Mouse (Mus musculus): ENCODE results near the gene Cxcl17. TPM values are rescaled to one million over a fixed set of nuclear protein-coding genes. Genes with fewer than 3 reads are reported as not detected.
"Not testable (repeated sequence)": the region's sequence is repeated elsewhere in the genome, so short reads cannot be mapped to it uniquely, and the experiment has no call there.

The Cxcl17 gene
- polyA plus RNA-seq, 1 experiment from 2014 or later = 0.52 TPM

DNA sequence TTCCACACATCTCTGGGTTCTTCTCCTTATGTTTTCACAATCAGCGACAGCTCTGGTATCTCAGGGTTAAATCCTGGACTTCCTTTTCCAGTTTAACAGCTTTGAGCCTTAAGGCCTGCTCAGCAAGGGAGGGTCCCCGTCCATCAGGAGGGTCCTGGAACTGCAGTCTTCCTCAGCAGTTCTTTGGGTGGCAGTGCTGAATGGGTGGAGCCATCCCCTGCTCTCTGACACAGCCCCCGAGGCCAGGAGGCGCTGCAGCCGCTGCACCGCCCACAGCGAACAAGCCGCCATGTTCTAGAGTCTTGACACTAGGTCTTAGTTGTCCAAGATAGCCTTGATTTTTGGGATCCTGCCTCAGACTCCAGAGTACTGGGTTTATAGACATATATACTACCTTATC lies 6.8 kb upstream of the Cxcl17 start:
- Histone ChIP-seq H3K27ac (no peak overlapping the region), H3K9ac (no peak overlapping the region), H3K4me1 (no peaks in the 10 kb centered on the region), H3K4me2 (no peak overlapping the region), H3K4me3 (replicated peaks) (no peak overlapping the region), H3K9me3 (no peaks in the 10 kb centered on the region), H3K36me3 (replicated peaks) (no peaks in the 10 kb centered on the region), H3K27me3 (peaks cover 9% of the 10 kb centered on the region)
- WGBS = 81% methylated on average over 8 of the region's 8 CpGs
- ATAC-seq (ENCODE audit: low FRiP score) = no peak

DNA sequence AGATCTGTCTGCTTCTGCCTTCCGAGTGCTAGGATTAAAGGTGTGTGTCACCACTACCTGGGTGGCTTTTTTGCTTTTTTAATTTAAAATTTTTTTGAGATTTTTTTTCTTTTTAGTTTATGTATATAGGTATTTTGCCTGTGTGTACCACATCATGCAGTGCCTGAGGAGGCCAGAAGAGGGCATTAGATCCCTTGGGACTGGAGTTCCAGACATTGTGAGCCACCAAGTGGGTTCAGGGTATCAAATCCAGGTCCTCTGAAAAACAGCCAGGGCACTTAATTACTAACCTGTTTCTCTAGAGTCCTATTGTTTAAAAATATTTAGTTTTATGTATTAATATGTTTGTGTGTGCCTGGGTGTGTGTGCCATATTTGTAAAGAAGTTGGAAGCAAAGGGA lies 4.9 kb upstream of the Cxcl17 start:
- Histone ChIP-seq H3K9me3 (no peaks in the 10 kb centered on the region), H3K27ac (no peak overlapping the region), H3K4me2 (no peak overlapping the region), H3K4me3 (replicated peaks) (no peak overlapping the region), H3K4me1 (0 out of 2 replicates have a peak, but pooled peaks cover 6% of the 10 kb centered on the region), H3K27me3 (peaks cover 4% of the 10 kb centered on the region), H3K36me3 (replicated peaks) (no peaks in the 10 kb centered on the region), H3K9ac (no peak overlapping the region)
- WGBS = 81% methylated on average over 1 of the region's 1 CpGs
- ATAC-seq (ENCODE audit: low FRiP score) = no peak

- 86% methylated on average over 3 of the region's 3 CpGs for WGBS
- H3K27me3 ChIP-seq = no peaks in the 10 kb centered on the region
- 0 out of 2 replicates have a peak, but pooled peaks cover 6% of the 10 kb centered on the region for H3K4me1 ChIP-seq
- no peak overlapping the region for H3K9ac ChIP-seq
- H3K9me3 ChIP-seq = no peaks in the 10 kb centered on the region
- no peaks in the 10 kb centered on the region for H3K36me3 ChIP-seq (replicated peaks)
- ATAC-seq (ENCODE audit: low FRiP score) = no peak
- H3K4me3 ChIP-seq (replicated peaks) = no peak overlapping the region
- H3K27ac ChIP-seq = no peak overlapping the region
- H3K4me2 ChIP-seq = no peak overlapping the region
Measured at GRCm38 (mm10) chr7:25411861-25412260, 825 bp downstream of the Cxcl17 start.

- Histone ChIP-seq H3K4me1 (0 out of 2 replicates have a peak, but pooled peaks cover 6% of the 10 kb centered on the region), H3K4me3 (replicated peaks) (no peak overlapping the region), H3K36me3 (replicated peaks) (no peaks in the 10 kb centered on the region), H3K9ac (no peak overlapping the region), H3K27me3 (no peaks in the 10 kb centered on the region), H3K9me3 (no peaks in the 10 kb centered on the region), H3K27ac (no peak overlapping the region), H3K4me2 (no peak overlapping the region)
- 85% methylated on average over 1 of the region's 1 CpGs for WGBS
- ATAC-seq (ENCODE audit: low FRiP score) = no peak
Measured at GRCm38 (mm10) chr7:25410969-25411615, 1.6 kb downstream of the Cxcl17 start.

GRCm38 (mm10) chr7:25409114-25409760 lies 3.4 kb downstream of the Cxcl17 start:
- 41% methylated on average over 4 of the region's 4 CpGs for WGBS
- no peaks in the 10 kb centered on the region for H3K36me3 ChIP-seq (replicated peaks)
- ATAC-seq (ENCODE audit: low FRiP score) = no peak
- H3K27ac ChIP-seq = no peak overlapping the region
- no peak overlapping the region for H3K9ac ChIP-seq
- no peak overlapping the region for H3K4me3 ChIP-seq (replicated peaks)
- no peaks in the 10 kb centered on the region for H3K9me3 ChIP-seq
- 0 out of 2 replicates have a peak, but pooled peaks cover 6% of the 10 kb centered on the region for H3K4me1 ChIP-seq
- no peaks in the 10 kb centered on the region for H3K27me3 ChIP-seq
- H3K4me2 ChIP-seq = no peak overlapping the region

DNA sequence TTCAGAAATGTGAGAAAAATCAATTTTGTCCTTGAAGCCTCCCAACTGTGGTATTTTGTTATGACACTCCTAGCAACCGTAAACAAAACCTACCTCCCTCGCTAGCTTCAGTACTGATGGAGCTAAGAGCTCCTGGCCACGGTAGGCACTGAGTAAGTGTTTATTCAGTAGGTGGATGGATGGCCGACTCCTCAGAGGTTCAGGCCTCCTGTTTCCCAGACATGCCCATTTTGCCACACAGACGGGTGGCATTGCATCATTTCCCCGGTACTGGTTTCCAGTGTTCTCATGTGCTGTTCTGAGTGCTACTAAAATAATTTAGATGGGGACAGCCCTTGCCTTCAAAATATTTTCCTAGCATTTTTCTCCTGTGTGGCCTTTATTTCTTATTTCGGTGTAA lies 6.2 kb downstream of the Cxcl17 start:
- Histone ChIP-seq H3K27ac (no peak overlapping the region), H3K36me3 (replicated peaks) (no peaks in the 10 kb centered on the region), H3K9ac (no peak overlapping the region), H3K4me1 (peaks cover 8% of the 10 kb centered on the region; the same call in 1 of the 2 replicates), H3K9me3 (no peaks in the 10 kb centered on the region), H3K4me2 (no peak overlapping the region), H3K27me3 (no peaks in the 10 kb centered on the region), H3K4me3 (replicated peaks) (no peak overlapping the region)
- ATAC-seq (ENCODE audit: low FRiP score) = no peak
- WGBS = 93% methylated on average over 7 of the region's 7 CpGs

DNA sequence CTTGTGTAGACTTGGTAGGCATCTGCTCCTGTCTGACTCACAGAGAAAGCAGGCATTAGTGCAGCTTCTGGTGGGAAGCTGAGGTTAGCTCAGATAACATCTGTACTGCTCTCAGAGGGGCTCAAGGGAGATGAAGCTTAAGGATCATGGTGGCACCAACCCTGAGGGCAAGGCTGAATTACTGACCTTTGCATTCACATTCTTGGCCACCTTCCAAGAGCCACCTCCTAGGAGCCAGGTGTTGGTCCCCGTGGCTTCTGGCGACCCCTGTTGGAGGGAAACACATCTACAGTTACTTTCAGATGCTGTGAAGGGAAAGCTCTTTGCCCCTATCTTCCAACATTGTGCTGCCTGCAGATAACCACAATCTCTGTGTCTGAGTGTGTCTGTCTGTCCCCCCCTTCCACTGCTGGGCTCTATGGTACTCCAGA lies 10.0 kb downstream of the Cxcl17 start:
- Histone ChIP-seq H3K27ac (no peak overlapping the region), H3K9ac (no peak overlapping the region), H3K4me1 (peaks cover 8% of the 10 kb centered on the region; the same call in 1 of the 2 replicates), H3K27me3 (no peaks in the 10 kb centered on the region), H3K4me3 (replicated peaks) (no peak overlapping the region), H3K9me3 (no peaks in the 10 kb centered on the region), H3K36me3 (replicated peaks) (no peaks in the 10 kb centered on the region), H3K4me2 (no peak overlapping the region)
- WGBS = 7% methylated on average over 2 of the region's 2 CpGs
- no peak for ATAC-seq (ENCODE audit: low FRiP score)

- H3K4me2 ChIP-seq = no peak overlapping the region
- no peak overlapping the region for H3K9ac ChIP-seq
- H3K27me3 ChIP-seq = no peaks in the 10 kb centered on the region
- 30% methylated on average over 5 of the region's 5 CpGs for WGBS
- H3K4me3 ChIP-seq (replicated peaks) = no peak overlapping the region
- H3K27ac ChIP-seq = no peak overlapping the region
- peaks cover 8% of the 10 kb centered on the region; the same call in 1 of the 2 replicates for H3K4me1 ChIP-seq
- no peaks in the 10 kb centered on the region for H3K36me3 ChIP-seq (replicated peaks)
- no peaks in the 10 kb centered on the region for H3K9me3 ChIP-seq
- ATAC-seq (ENCODE audit: low FRiP score) = no peak
Measured at GRCm38 (mm10) chr7:25401986-25402385, 10.7 kb downstream of the Cxcl17 start.

- no peaks in the 10 kb centered on the region for H3K9me3 ChIP-seq
- H3K4me1 ChIP-seq = peaks cover 10% of the 10 kb centered on the region; the same call in 1 of the 2 replicates
- no peak overlapping the region for H3K4me3 ChIP-seq (replicated peaks)
- H3K4me2 ChIP-seq = no peak overlapping the region
- no peaks in the 10 kb centered on the region for H3K27me3 ChIP-seq
- no peak for ATAC-seq (ENCODE audit: low FRiP score)
- 69% methylated on average over 2 of the region's 2 CpGs for WGBS
- H3K9ac ChIP-seq = no peak overlapping the region
- H3K27ac ChIP-seq = no peak overlapping the region
- H3K36me3 ChIP-seq (replicated peaks) = no peaks in the 10 kb centered on the region
Measured at GRCm38 (mm10) chr7:25401551-25401950, 11.1 kb downstream of the Cxcl17 start.

DNA sequence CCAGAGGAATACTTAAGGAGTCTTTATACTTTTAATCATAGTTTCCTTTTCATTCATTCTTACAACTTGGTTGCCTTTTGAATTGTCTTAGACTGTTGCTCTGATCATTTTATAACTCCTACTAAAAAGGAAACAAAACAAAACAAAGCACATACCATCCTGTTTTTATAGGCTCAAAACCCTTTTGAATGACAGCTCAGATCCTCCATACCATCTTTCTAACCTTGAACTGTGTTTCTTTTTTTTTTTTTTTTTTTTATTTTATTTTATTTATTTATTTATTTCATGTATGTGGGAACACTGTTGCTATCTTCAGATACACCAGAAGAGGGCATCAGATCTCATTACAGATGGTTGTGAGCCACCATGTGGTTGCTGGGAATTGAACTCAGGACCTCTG lies 13.7 kb downstream of the Cxcl17 start:
- H3K4me3 ChIP-seq (replicated peaks); H3K9me3 ChIP-seq; ATAC-seq (ENCODE audit: low FRiP score); H3K4me2 ChIP-seq; H3K36me3 ChIP-seq (replicated peaks); H3K27ac ChIP-seq; H3K27me3 ChIP-seq; H3K9ac ChIP-seq: not testable (repeated sequence)
- peaks cover 25% of the 10 kb centered on the region for H3K4me1 ChIP-seq

DNA sequence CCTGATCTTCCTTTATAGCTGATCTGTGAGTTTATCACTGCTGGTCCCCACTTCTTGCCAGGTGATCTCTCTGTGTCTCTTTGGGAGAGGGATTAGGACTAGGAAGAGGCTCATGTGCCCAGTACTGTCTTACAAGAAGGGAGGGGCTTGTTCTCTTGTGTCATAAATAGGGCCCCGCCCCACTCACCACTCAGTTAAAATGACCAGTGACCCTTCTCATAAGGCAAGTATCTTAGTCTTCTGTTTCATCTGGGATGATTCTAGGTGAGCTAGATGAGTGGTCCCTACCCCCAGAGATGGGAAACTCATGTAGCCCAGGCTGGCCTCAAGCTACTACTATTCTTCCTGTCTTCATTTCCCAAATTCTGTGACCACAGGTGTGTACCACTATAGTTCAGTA lies 14.1 kb downstream of the Cxcl17 start, which contains the start of gene Lipe:
TSS of gene Lipe (minus strand) at position 101 of the 400 bp plus-strand sequence.
- Histone ChIP-seq H3K36me3 (replicated peaks) (no peaks in the 10 kb centered on the region), H3K9me3 (no peaks in the 10 kb centered on the region), H3K4me2 (no peak within 1 kb of the TSS), H3K9ac (no peak within 1 kb of the TSS), H3K27me3 (peaks cover 8% of the 10 kb centered on the region; the same call in 1 of the 2 replicates), H3K4me3 (replicated peaks) (no peak within 1 kb of the TSS), H3K4me1 (peaks cover 29% of the 10 kb centered on the region), H3K27ac (no peak within 1 kb of the TSS)
- WGBS = 96% methylated on average over 1 of the region's 1 CpGs
- ATAC-seq (ENCODE audit: low FRiP score) = no peak

DNA sequence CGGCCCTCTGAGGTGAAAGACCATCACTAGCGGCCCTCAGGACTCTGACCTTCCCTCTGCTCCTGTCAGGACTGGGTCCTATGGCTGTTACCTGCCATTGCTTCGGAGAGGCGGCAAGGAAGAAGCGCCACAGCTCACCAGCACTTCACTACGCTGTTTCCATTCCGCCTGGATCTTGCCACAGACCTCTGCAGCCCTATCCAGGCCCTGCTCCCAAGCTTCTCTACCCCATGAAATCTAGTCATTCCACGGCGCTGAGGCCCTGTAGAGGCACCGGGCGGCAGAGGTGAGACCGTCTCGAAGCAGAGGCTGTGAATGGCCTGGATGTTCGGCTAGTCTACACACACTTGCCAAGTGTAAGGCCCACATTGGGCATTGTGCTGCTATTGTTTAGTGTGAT lies 16.1 kb downstream of the Cxcl17 start:
- H3K27ac ChIP-seq = no peak overlapping the region
- H3K9ac ChIP-seq = no peak overlapping the region
- no peaks in the 10 kb centered on the region for H3K9me3 ChIP-seq
- no peak overlapping the region for H3K4me3 ChIP-seq (replicated peaks)
- peak overlapping the region; percentile 85 for H3K4me2 ChIP-seq
- no peaks in the 10 kb centered on the region for H3K36me3 ChIP-seq (replicated peaks)
- WGBS = 90% methylated on average over 14 of the region's 14 CpGs
- ATAC-seq (ENCODE audit: low FRiP score) = peak; percentile 2; the same call in 1 of the 2 replicates
- peaks cover 21% of the 10 kb centered on the region for H3K4me1 ChIP-seq
- H3K27me3 ChIP-seq = peaks cover 8% of the 10 kb centered on the region; the same call in 1 of the 2 replicates

Measured in forebrain, embryonic 12.5 days (tissue).